Mouse (Mus musculus): ENCODE data around the gene Mtfp1.
A peak's percentile ranks its signal among the peaks of the same experiment; 100 is the strongest.
"Not testable (repeated sequence)": the region's sequence is repeated elsewhere in the genome, so short reads cannot be mapped to it uniquely, and the experiment has no call there.

Mtfp1 gene

GRCm38 (mm10) chr11:4095171-4096053 lies at the start of gene Mtfp1:
Gene Mtfp1, minus strand, starts transcription at chr11:4095445.
- DNase-seq = peak; percentile 45

GRCm38 (mm10) chr11:4143281-4144062 lies 48.2 kb upstream of the Mtfp1 start:
- DNase-seq = peak; percentile 47

GRCm38 (mm10) chr11:4142352-4142751 lies 47.1 kb upstream of the Mtfp1 start:
- DNase-seq = no peak

- DNase-seq = no peak
Measured at GRCm38 (mm10) chr11:4141505-4141904, 46.3 kb upstream of the Mtfp1 start.

GRCm38 (mm10) chr11:4138964-4139363 lies 43.7 kb upstream of the Mtfp1 start:
- DNase-seq = no peak

GRCm38 (mm10) chr11:4134986-4135935 lies 40.0 kb upstream of the Mtfp1 start, which contains the start of gene Rnf215:
Gene Rnf215, plus strand, starts transcription at chr11:4135202.
- DNase-seq = peak; percentile 98

- no peak for DNase-seq
Measured at GRCm38 (mm10) chr11:4134400-4134799, 39.2 kb upstream of the Mtfp1 start.

- no peak for DNase-seq
Measured at GRCm38 (mm10) chr11:4133450-4133849, 38.2 kb upstream of the Mtfp1 start.

GRCm38 (mm10) chr11:4128461-4128860 lies 33.2 kb upstream of the Mtfp1 start:
- DNase-seq = not testable (repeated sequence)

GRCm38 (mm10) chr11:4127059-4127458 lies 31.8 kb upstream of the Mtfp1 start:
- DNase-seq = no peak

- no peak for DNase-seq
Measured at GRCm38 (mm10) chr11:4123922-4124321, 28.7 kb upstream of the Mtfp1 start.

GRCm38 (mm10) chr11:4122742-4123579 lies 27.7 kb upstream of the Mtfp1 start, which contains the start of gene Sec14l2:
Gene Sec14l2, minus strand, starts transcription at chr11:4123415.
- no peak for DNase-seq

GRCm38 (mm10) chr11:4122226-4122625 lies 27.0 kb upstream of the Mtfp1 start:
- DNase-seq = no peak

- no peak for DNase-seq
Measured at GRCm38 (mm10) chr11:4121691-4122090, 26.4 kb upstream of the Mtfp1 start.

GRCm38 (mm10) chr11:4119635-4120034 lies 24.4 kb upstream of the Mtfp1 start:
- DNase-seq = no peak

GRCm38 (mm10) chr11:4118081-4118921 lies 23.1 kb upstream of the Mtfp1 start:
- DNase-seq = peak; percentile 70

GRCm38 (mm10) chr11:4117372-4118071 lies 22.3 kb upstream of the Mtfp1 start:
- DNase-seq = no peak

- no peak for DNase-seq
Measured at GRCm38 (mm10) chr11:4116458-4117141, 21.4 kb upstream of the Mtfp1 start.

- DNase-seq = no peak
Measured at GRCm38 (mm10) chr11:4115407-4115806, 20.2 kb upstream of the Mtfp1 start.

Measured in right cerebral cortex, postnatal 4 days (tissue).